Mouse (Mus musculus) hindlimb bud, embryonic 11.5 days (tissue): Measurements from ENCODE around the gene Spag6l.
"Not testable (repeated sequence)": the region's sequence is repeated elsewhere in the genome, so short reads cannot be mapped to it uniquely, and the experiment has no call there.

Experiments used
- DNase-seq: peaks from one replicate; pipeline ENCODE4 v3.0.0-alpha.2; 2012; ENCODE audit warnings: low read depth, low spot score; ENCODE audit errors: extremely low spot score

Spag6l gene

GRCm38 (mm10) chr16:16828757-16829615, at the start of gene Spag6l:
Gene Spag6l, minus strand, starts transcription at chr16:16829456.
- DNase-seq = peak; percentile 35

GRCm38 (mm10) chr16:16879025-16879424, 49.8 kb upstream of the Spag6l start:
- no peak for DNase-seq

GRCm38 (mm10) chr16:16870617-16871331, 41.5 kb upstream of the Spag6l start, which contains the start of the genes Top3b and Vpreb1:
Gene Top3b, plus strand, starts transcription at chr16:16870736.
Gene Vpreb1, minus strand, starts transcription at chr16:16870843.
- DNase-seq = peak; percentile 86

GRCm38 (mm10) chr16:16870241-16870616, 41.0 kb upstream of the Spag6l start:
- no peak for DNase-seq

- DNase-seq = peak; percentile 12
These were observed 36.7 kb upstream of the Spag6l start for GRCm38 (mm10) chr16:16865696-16866561.

GRCm38 (mm10) chr16:16865217-16865616, 36.0 kb upstream of the Spag6l start:
- DNase-seq = no peak

GRCm38 (mm10) chr16:16863978-16864377, 34.7 kb upstream of the Spag6l start, which contains the start of gene Igll1:
Gene Igll1, minus strand, starts transcription at chr16:16863985.
- no peak for DNase-seq

- no peak for DNase-seq
These were observed 33.0 kb upstream of the Spag6l start for GRCm38 (mm10) chr16:16862288-16862687.

- no peak for DNase-seq
These were observed 27.6 kb upstream of the Spag6l start for GRCm38 (mm10) chr16:16856731-16857476.

GRCm38 (mm10) chr16:16856054-16856453, 26.8 kb upstream of the Spag6l start:
- not testable (repeated sequence) for DNase-seq

GRCm38 (mm10) chr16:16855541-16855940, 26.3 kb upstream of the Spag6l start:
- no peak for DNase-seq

- DNase-seq = peak; percentile 5
These were observed 25.6 kb upstream of the Spag6l start for GRCm38 (mm10) chr16:16854836-16855235.

- no peak for DNase-seq
These were observed 23.2 kb upstream of the Spag6l start for GRCm38 (mm10) chr16:16852411-16852810.

- no peak for DNase-seq
These were observed 19.9 kb upstream of the Spag6l start for GRCm38 (mm10) chr16:16849196-16849595.

GRCm38 (mm10) chr16:16829671-16830070, 415 bp upstream of the Spag6l start:
- DNase-seq = no peak

GRCm38 (mm10) chr16:16826223-16826622, 3.0 kb downstream of the Spag6l start:
- DNase-seq = no peak

- no peak for DNase-seq
These were observed 3.8 kb downstream of the Spag6l start for GRCm38 (mm10) chr16:16825476-16825875.

- no peak for DNase-seq
These were observed 22.9 kb downstream of the Spag6l start for GRCm38 (mm10) chr16:16806325-16806724.
